In genomic region chr11:106324858-106325257, GRCm38 (mm10) we compare ENCODE assay signal across 19 mouse cellular contexts. TPM values are rescaled to one million over a fixed set of nuclear protein-coding genes. Genes with fewer than 3 reads are reported as not detected.
DNase-seq lines count a peak whose midpoint lies in the region; ATAC-seq and TF ChIP-seq lines count a peak whose summit lies in the region.
"Had no signal": no experiment of that assay in that cellular context is flagged by ENCODE, and none has a peak within 500 bp of the region (broad histone marks: within the 10 kb centered on the region; RNA-seq: fewer than 3 reads in every experiment).

No protein-coding gene starts in this region.

- no peaks in the 10 kb centered on the region for H3K79me3 ChIP-seq in C2C12 (ENCODE audit: low read depth)

- 66% methylated on average over 5 of the region's 5 CpGs for WGBS in hindbrain, embryonic 11.5 days

- H3ac ChIP-seq in C2C12 (ENCODE audit: control insufficient read depth, insufficient read length, low read depth): no peak overlapping the region

- peak overlapping the region; percentile 93 for H3K27ac ChIP-seq in gastrocnemius, adult 2 months
- no peak overlapping the region for H3K27ac ChIP-seq in hindbrain, embryonic 11.5 days (ENCODE audit: low read depth, low read length)
- H3K27ac ChIP-seq: forebrain, embryonic 12.5 days; hindbrain, postnatal 0 days; neural tube, embryonic 15.5 days had no signal

- H3K27me3 ChIP-seq in C2C12 (ENCODE audit: control insufficient read depth, insufficient read depth, insufficient read length): peaks cover 37% of the 10 kb centered on the region
- H3K27me3 ChIP-seq in hindbrain, embryonic 11.5 days (ENCODE audit: control insufficient read depth, insufficient read depth, low read length): no peaks in the 10 kb centered on the region
- H3K27me3 ChIP-seq: neural tube, embryonic 15.5 days had no signal

- H3K9me3 ChIP-seq in hindbrain, embryonic 11.5 days (ENCODE audit: control insufficient read depth, low read length): no peaks in the 10 kb centered on the region
- H3K9me3 ChIP-seq: forebrain, embryonic 12.5 days; neural tube, embryonic 15.5 days had no signal

- H3K79me2 ChIP-seq in C2C12 (ENCODE audit: control insufficient read depth, insufficient read depth): no peaks in the 10 kb centered on the region

- no peak overlapping the region for H3K4me2 ChIP-seq in hindbrain, embryonic 11.5 days (replicated peaks; ENCODE audit: low read depth, low read length)
- H3K4me2 ChIP-seq: forebrain, embryonic 12.5 days; neural tube, embryonic 15.5 days had no signal

- no peak for TF ChIP-seq CTCF in gastrocnemius, adult 2 months (IDR thresholded peaks at IDR 0.05)
- TF ChIP-seq CTCF in C2C12 (IDR thresholded peaks at IDR 0.05; ENCODE audit: control insufficient read depth, insufficient read depth, insufficient read length): no peak

- H3K4me1 ChIP-seq in hindbrain, embryonic 11.5 days (replicated peaks; ENCODE audit: control insufficient read depth, insufficient read depth, low read length): no peaks in the 10 kb centered on the region
- H3K4me1 ChIP-seq: forebrain, embryonic 12.5 days; neural tube, embryonic 15.5 days had no signal

- no peak for DNase-seq in gastrocnemius, adult 2 months
- no peak for DNase-seq in gastrocnemius, postnatal 25 days
- DNase-seq in kidney, adult 9 months: peak; percentile 68
- no peak for DNase-seq in neural tube, embryonic 10.5 days (ENCODE audit: extremely low spot score, low spot score)
- DNase-seq in layer of hippocampus, adult 11-12 months (ENCODE audit: low spot score): no peak
- DNase-seq in hindbrain, embryonic 11.5 days (ENCODE audit: low spot score): no peak
- DNase-seq: adrenal gland, adult 8-10 months; right cerebral cortex, postnatal 14 days had no signal

- no peaks in the 10 kb centered on the region for H3K36me3 ChIP-seq in C2C12 (ENCODE audit: control insufficient read depth, insufficient read depth)
- H3K36me3 ChIP-seq in hindbrain, embryonic 11.5 days (ENCODE audit: control insufficient read depth, insufficient read depth, low read length): no peaks in the 10 kb centered on the region
- H3K36me3 ChIP-seq: forebrain, embryonic 12.5 days; neural tube, embryonic 15.5 days had no signal

- H3K9ac ChIP-seq in hindbrain, embryonic 11.5 days (ENCODE audit: low read depth, low read length): no peak overlapping the region
- H3K9ac ChIP-seq: forebrain, embryonic 12.5 days; neural tube, embryonic 15.5 days had no signal

- intact Hi-C loops in gastrocnemius, adult 2 months (cut with DNase I): no loop called here

- H3K4me3 ChIP-seq in gastrocnemius, adult 2 months: no peak overlapping the region
- no peak overlapping the region for H3K4me3 ChIP-seq in C2C12 (ENCODE audit: insufficient read depth, poor library complexity, severe bottlenecking)
- H3K4me3 ChIP-seq in hindbrain, embryonic 11.5 days (ENCODE audit: low read depth, low read length): no peak overlapping the region
- H3K4me3 ChIP-seq: forebrain, embryonic 12.5 days; neural tube, embryonic 15.5 days had no signal

- peak; percentile 51 for ATAC-seq in neutrophil, adult 5-6 weeks (ENCODE audit: extremely low read depth, insufficient number of reproducible peaks, low FRiP score, poor library complexity, severe bottlenecking)
- no peak for ATAC-seq in hindbrain, embryonic 11.5 days (ENCODE audit: low FRiP score)
- ATAC-seq: hindbrain, postnatal 0 days; midbrain, embryonic 16.5 days had no signal

TF ChIP-seq in C2C12, 6 proteins besides CTCF, POLR2A, EP300 and RAD21:
- TF ChIP-seq CEBPB (IDR thresholded peaks at IDR 0.05; ENCODE audit: low read depth) (no peak), MYOD1 (IDR thresholded peaks at IDR 0.05; ENCODE audit: control insufficient read depth, insufficient read length, low read depth) (no peak), MYOG (IDR thresholded peaks at IDR 0.05; ENCODE audit: control insufficient read depth, extremely low read depth, insufficient read length) (no peak), FOSL1 (IDR thresholded peaks at IDR 0.05; ENCODE audit: insufficient read depth, low read length, poor library complexity, severe bottlenecking) (no peak), USF1 (IDR thresholded peaks at IDR 0.05; ENCODE audit: low read depth) (peak; percentile 56), MAX (IDR thresholded peaks at IDR 0.05) (no peak)

RNA-seq across cellular contexts. Expression of gene Cd79b, which starts 10.3 kb away (rescaled TPM):
- under 1 TPM; 0.28 to 0.64 TPM for total RNA-seq in gastrocnemius, adult 2 months (2021)
- under 1 TPM; 0.51 to 0.70 TPM for total RNA-seq in gastrocnemius, postnatal 25 days (2021)
- not detected for polyA plus RNA-seq in C2C12 (2012; fragmentation: generic; extraction: Trizol)
- total RNA-seq in neutrophil, adult 5-6 weeks (2017): 904 and 938 TPM in 2 replicates
- 0.91 and 1.9 TPM in 2 replicates for polyA plus RNA-seq in hindbrain, embryonic 11.5 days (2014; fragmentation: Nextera tagmentation; extraction: Ambion mirVana)

RNA-seq across cellular contexts. Expression of gene Gh, which starts 23.2 kb away (rescaled TPM):
- total RNA-seq in gastrocnemius, adult 2 months (2021): not detected
- not detected for total RNA-seq in gastrocnemius, postnatal 25 days (2021)
- polyA plus RNA-seq in C2C12 (2012; fragmentation: generic; extraction: Trizol): not detected
- total RNA-seq in neutrophil, adult 5-6 weeks (2017): 0.70 and 2.7 TPM in 2 replicates
- not detected in 2 replicates for polyA plus RNA-seq in hindbrain, embryonic 11.5 days (2014; fragmentation: Nextera tagmentation; extraction: Ambion mirVana)
- total RNA-seq: adrenal gland, adult 8-10 months; gastrocnemius, postnatal 4 days; hindbrain, postnatal 0 days; layer of hippocampus, postnatal 14 days had no signal
- polyA plus RNA-seq: forebrain, embryonic 12.5 days; heart, postnatal 0 days; hindbrain, postnatal 0 days; limb, embryonic 11.5 days; lung, embryonic 16.5 days; neural tube, embryonic 15.5 days had no signal

RNA-seq across cellular contexts. Expression of gene Scn4a, which starts 28.2 kb away (rescaled TPM):
- total RNA-seq in gastrocnemius, adult 2 months (2021): 100 to 1,000 TPM; 439 to 468 TPM
- 100 to 1,000 TPM; 310 to 342 TPM for total RNA-seq in gastrocnemius, postnatal 25 days (2021)
- polyA plus RNA-seq in C2C12 (2012; fragmentation: generic; extraction: Trizol): 0.02 TPM
- total RNA-seq in neutrophil, adult 5-6 weeks (2017): 5.9 and 8.0 TPM in 2 replicates
- polyA plus RNA-seq in hindbrain, embryonic 11.5 days (2014; fragmentation: Nextera tagmentation; extraction: Ambion mirVana): 0.05 TPM in 1 of 2 replicates, not detected in the other
- total RNA-seq: layer of hippocampus, postnatal 14 days had no signal
- polyA plus RNA-seq: midbrain, embryonic 16.5 days had no signal

RNA-seq across cellular contexts. Expression of gene Prr29, which starts 40.4 kb away (rescaled TPM):
- total RNA-seq in gastrocnemius, adult 2 months (2021): 1 to 10 TPM; 3.9 to 6.5 TPM
- 1 to 10 TPM; 7.0 to 8.0 TPM for total RNA-seq in gastrocnemius, postnatal 25 days (2021)
- not detected for polyA plus RNA-seq in C2C12 (2012; fragmentation: generic; extraction: Trizol)
- total RNA-seq in neutrophil, adult 5-6 weeks (2017): not detected in 2 replicates
- polyA plus RNA-seq in hindbrain, embryonic 11.5 days (2014; fragmentation: Nextera tagmentation; extraction: Ambion mirVana): not detected in 2 replicates
- total RNA-seq: hindbrain, postnatal 0 days had no signal
- polyA plus RNA-seq: forebrain, embryonic 12.5 days; hindbrain, postnatal 0 days; limb, embryonic 11.5 days; midbrain, embryonic 16.5 days had no signal

RNA-seq across cellular contexts. Expression of gene Tcam1, which starts 48.4 kb away (rescaled TPM):
- under 1 TPM; 0.08 TPM for total RNA-seq in gastrocnemius, adult 2 months (2021)
- under 1 TPM in 1 of 2 experiments, not detected in 1; 0.08 TPM for total RNA-seq in gastrocnemius, postnatal 25 days (2021)
- 0.15 TPM for polyA plus RNA-seq in C2C12 (2012; fragmentation: generic; extraction: Trizol)
- total RNA-seq in neutrophil, adult 5-6 weeks (2017): not detected in 2 replicates
- polyA plus RNA-seq in hindbrain, embryonic 11.5 days (2014; fragmentation: Nextera tagmentation; extraction: Ambion mirVana): 0.08 and 0.35 TPM in 2 replicates
- polyA plus RNA-seq: heart, postnatal 0 days had no signal

Comparison
In these comparisons a context has a peak if more than half of its experiments do, and no peak if none do; other contexts are left out.
1. RNA of gene Cd79b, which starts 10.3 kb away (total RNA-seq): 904 to 938 TPM in neutrophil, adult 5-6 weeks; 0.51 to 0.70 TPM in gastrocnemius, postnatal 25 days and 0.28 to 0.64 TPM in gastrocnemius, adult 2 months; every median in the first group is over 100 times any median in the second.
2. RNA of gene Scn4a, which starts 28.2 kb away (total RNA-seq): 439 to 468 TPM in gastrocnemius, adult 2 months and 310 to 342 TPM in gastrocnemius, postnatal 25 days; 5.9 to 8.0 TPM in neutrophil, adult 5-6 weeks; every median in the first group is over 10 times any median in the second.